Mouse (Mus musculus) intestine, embryonic 14.5 days (tissue): Measurements from ENCODE around the gene Crlf1. TPM values are rescaled to one million over a fixed set of nuclear protein-coding genes. Genes with fewer than 3 reads are reported as not detected.

Source experiments
- ATAC-seq: fragments of 200-750 bp; cut with Nextera tagmentation; replicated peaks from 2 replicates; pipeline ENCODE4 v1.8.0; 2017; ENCODE audit warnings: low read depth, moderate number of reproducible peaks, moderate TSS enrichment, moderate library complexity; ENCODE audit not compliant: low FRiP score, low TSS enrichment
- DNase-seq: peaks from one replicate; pipeline ENCODE4 v3.0.0-alpha.2; 2018; ENCODE audit warnings: low spot score
- H3K27ac ChIP-seq: fragments of 300-500 bp; sonication (generic); 2 replicates; pipeline ENCODE4 v1.5.1; 2014; ENCODE audit warnings: low read depth, mild to moderate bottlenecking, control low read depth
- H3K27me3 ChIP-seq: fragments of 300-500 bp; sonication (generic); replicated peaks from 2 replicates; pipeline ENCODE4 v1.6.1; 2014; ENCODE audit warnings: low read length, control low read depth; ENCODE audit not compliant: control insufficient read depth, insufficient read depth
- H3K36me3 ChIP-seq: fragments of 300-500 bp; sonication (generic); 2 replicates; pipeline ENCODE4 v1.6.1; 2014; ENCODE audit warnings: low read length, control low read depth; ENCODE audit not compliant: control insufficient read depth, insufficient read depth
- H3K4me1 ChIP-seq: fragments of 300-500 bp; sonication (generic); replicated peaks from 2 replicates; pipeline ENCODE4 v1.6.1; 2014; ENCODE audit warnings: low read length, control low read depth, mixed read lengths; ENCODE audit not compliant: control insufficient read depth, insufficient read depth
- H3K4me2 ChIP-seq: fragments of 300-500 bp; sonication (generic); 2 replicates; pipeline ENCODE4 v1.6.1; 2014; ENCODE audit warnings: low read length
- H3K4me3 ChIP-seq: fragments of 300-500 bp; sonication (generic); 2 replicates; pipeline ENCODE4 v1.5.1; 2014; ENCODE audit warnings: low read depth, low read length, control low read depth, mixed read lengths
- H3K9ac ChIP-seq: fragments of 300-500 bp; sonication (generic); 2 replicates; pipeline ENCODE4 v1.6.1; 2014; ENCODE audit warnings: mild to moderate bottlenecking, low read length
- H3K9me3 ChIP-seq: fragments of 300-500 bp; sonication (generic); 2 replicates; pipeline ENCODE4 v1.6.1; 2016; ENCODE audit warnings: low read length, control low read depth; ENCODE audit not compliant: control insufficient read depth
- WGBS: fragments of 180-500 bp; shearing (Covaris S2); extraction: QIAGEN DNeasy Blood & Tissue Kit; methylation state at CpG from one replicate; pipeline ENCODE4 v1.1.7; 2014; 5-methylcytosine and 5-hydroxymethylcytosine counted together
- polyA plus RNA-seq: library from polyadenylated mRNA; unstranded; fragments of >200 nt; fragmentation: Nextera tagmentation; extraction: Ambion mirVana; gene quantifications from 2 replicates; pipeline ENCODE4 v1.2.1, GENCODE M21; 2014

The Crlf1 gene
- polyA plus RNA-seq, 1 experiment from 2014 or later = 1.4 TPM

DNA sequence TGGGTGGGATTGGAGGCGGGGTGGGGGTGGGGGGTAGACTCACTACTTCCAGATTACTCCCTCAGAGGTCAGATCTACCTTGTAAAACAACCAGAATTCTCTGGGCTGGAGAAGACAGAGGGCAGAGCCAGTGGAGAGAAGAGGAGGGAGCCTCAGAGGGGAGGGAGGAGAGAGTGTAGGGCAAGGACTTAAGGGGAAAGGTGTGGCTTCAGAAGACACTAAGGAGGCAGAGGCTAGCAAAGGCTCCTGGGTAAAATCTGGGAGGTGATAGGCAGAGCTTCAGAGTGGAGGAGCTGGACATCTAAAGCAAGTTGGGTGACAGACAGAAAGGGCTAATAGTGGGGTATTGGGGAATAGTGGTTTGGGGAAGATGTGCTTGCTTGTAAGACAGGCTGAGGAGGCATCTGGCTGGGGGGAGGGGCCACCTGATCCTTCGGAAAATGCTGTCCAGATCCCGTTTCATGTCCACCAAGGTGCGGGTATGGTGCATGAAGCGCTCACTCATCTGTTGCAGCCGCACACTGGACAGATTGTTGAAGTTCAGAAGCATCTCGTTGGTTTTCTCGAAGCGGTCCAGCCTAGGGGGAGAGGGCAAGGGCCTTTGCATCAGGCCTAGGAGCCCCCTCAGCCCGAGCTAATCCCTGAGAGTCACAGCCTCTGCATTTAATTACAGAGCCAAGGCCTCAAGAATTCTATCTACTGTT lies 25.1 kb downstream of the Crlf1 start:
- DNase-seq = no peak
- Histone ChIP-seq H3K4me3 (no peak overlapping the region), H3K4me2 (no peak overlapping the region), H3K27ac (no peak overlapping the region), H3K9ac (no peak overlapping the region), H3K36me3 (peaks cover 42% of the 10 kb centered on the region), H3K4me1 (peaks cover 5% of the 10 kb centered on the region; the same call in 1 of the 2 replicates), H3K27me3 (no peaks in the 10 kb centered on the region), H3K9me3 (no peaks in the 10 kb centered on the region)
- ATAC-seq = no peak
- 71% methylated on average over 10 of the region's 10 CpGs for WGBS

DNA sequence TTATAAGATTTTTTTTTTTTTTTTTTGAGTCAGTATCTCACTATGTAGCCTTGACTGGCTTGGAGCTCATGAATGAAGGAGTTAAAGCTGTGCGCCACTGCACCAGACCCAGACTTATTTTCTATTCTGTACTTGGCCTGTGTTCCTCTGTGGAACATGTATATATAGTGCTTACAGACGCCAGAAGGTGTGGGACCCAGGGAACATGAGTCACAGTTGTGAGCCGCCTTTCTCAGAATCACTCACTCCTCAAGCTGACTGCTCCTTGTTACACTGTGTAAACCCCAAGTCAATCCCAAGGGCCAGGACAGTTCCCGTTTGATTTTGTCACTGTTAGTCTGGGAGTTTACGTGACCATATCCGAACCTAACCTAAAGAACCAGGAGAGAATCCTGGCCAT lies 26.1 kb downstream of the Crlf1 start:
- no peak for ATAC-seq
- H3K27ac ChIP-seq = no peak overlapping the region
- no peak overlapping the region for H3K4me3 ChIP-seq
- no peaks in the 10 kb centered on the region for H3K27me3 ChIP-seq
- peaks cover 5% of the 10 kb centered on the region for H3K4me1 ChIP-seq
- DNase-seq = no peak
- H3K9ac ChIP-seq = no peak overlapping the region
- no peaks in the 10 kb centered on the region for H3K9me3 ChIP-seq
- H3K4me2 ChIP-seq = no peak overlapping the region
- WGBS = 92% methylated on average over 6 of the region's 6 CpGs
- H3K36me3 ChIP-seq = peaks cover 38% of the 10 kb centered on the region

DNA sequence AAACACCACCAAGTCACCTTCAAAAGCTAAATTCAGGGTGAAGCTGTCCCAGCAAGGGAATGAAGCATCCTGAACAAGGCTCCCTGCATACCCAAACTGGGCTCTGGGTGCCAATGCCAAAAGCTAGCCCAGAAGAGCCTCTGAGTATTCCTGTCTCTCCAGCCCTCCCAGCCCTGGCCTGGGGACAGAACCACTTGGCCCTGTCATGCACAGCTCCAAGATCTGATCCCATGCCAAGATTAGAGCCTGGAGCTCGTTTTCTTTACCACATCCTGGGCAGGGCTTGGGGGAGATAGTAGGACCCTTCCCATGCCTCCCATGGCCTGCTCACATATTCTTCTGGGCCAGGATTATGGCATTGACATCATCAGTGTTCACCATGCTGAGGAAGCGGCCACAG lies 26.6 kb downstream of the Crlf1 start:
- Histone ChIP-seq H3K9ac (no peak overlapping the region), H3K4me3 (no peak overlapping the region), H3K9me3 (no peaks in the 10 kb centered on the region), H3K4me2 (no peak overlapping the region), H3K27ac (no peak overlapping the region), H3K4me1 (peaks cover 5% of the 10 kb centered on the region), H3K36me3 (peaks cover 38% of the 10 kb centered on the region), H3K27me3 (no peaks in the 10 kb centered on the region)
- no peak for DNase-seq
- 66% methylated on average over 2 of the region's 2 CpGs for WGBS
- no peak for ATAC-seq

DNA sequence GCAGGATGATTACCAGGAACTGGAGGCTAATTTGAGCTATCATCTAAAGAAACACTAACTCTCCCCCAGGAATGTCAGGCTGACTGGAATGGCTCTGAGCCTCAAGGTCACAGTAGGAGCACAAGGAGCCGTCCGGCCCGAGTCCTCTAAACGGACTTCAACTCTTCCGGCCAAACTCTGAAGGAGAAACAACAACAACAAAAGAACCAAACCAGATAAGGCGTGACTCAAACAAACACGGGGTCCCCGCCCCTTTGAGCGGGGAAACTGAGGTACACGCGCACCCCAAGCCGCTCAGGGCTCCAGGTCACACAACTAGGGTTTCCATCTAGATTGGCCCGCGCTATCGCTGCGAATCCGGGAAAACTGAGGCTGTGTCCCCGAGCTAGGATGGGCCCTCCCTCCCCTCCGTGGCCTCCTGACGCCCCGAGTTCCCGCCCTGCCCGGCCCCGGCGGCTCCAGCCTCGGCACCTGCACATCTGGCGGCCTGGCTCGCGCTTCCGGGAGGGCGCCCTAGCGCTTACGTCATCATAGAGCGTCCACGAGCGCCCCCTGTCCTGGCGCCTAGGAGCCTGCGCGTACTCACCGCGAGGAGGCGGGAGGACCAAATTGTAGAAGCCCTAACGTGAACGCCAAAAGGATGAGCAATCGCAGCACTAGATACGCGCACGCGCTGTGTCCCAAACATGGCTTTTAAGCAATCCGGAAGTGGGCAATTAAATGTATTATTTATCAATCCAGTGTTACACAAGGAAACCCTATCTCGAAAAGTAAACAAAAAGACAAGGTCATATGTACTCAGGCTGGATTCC lies 29.8 kb downstream of the Crlf1 start:
- DNase-seq (peak; percentile 96), ATAC-seq (peak; percentile 79)
- peak overlapping the region; percentile 70 for H3K9ac ChIP-seq
- H3K4me1 ChIP-seq = peaks cover 12% of the 10 kb centered on the region
- peak overlapping the region; percentile 89 for H3K27ac ChIP-seq
- peaks cover 19% of the 10 kb centered on the region for H3K36me3 ChIP-seq
- under 1% methylated on average over 51 of the region's 51 CpGs for WGBS
- H3K27me3 ChIP-seq = no peaks in the 10 kb centered on the region
- peak overlapping the region; percentile 76 for H3K4me3 ChIP-seq
- peak overlapping the region; percentile 79 for H3K4me2 ChIP-seq
- H3K9me3 ChIP-seq = no peaks in the 10 kb centered on the region

DNA sequence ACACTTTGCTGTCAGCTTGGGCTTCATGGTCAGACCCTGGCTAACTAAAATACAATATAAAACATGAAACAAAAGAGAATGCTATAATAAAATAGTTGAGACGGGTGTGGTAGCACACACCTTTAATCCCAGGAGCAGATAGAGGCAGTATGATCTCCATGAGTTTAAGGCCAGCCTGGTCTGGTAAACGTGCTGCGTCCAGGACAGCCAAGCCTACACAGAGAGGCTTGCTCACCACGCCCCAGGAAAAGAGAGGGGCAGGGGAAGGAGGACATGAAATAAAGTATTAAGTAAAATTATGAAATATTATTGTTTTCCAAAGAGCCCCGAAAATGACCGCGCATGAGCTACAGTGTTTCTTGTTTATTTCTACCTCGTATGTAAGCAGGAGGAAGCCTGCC lies 34.2 kb downstream of the Crlf1 start:
- Histone ChIP-seq H3K27ac (peak overlapping the region; percentile 90), H3K4me2 (peak overlapping the region; percentile 74), H3K36me3 (peaks cover 25% of the 10 kb centered on the region), H3K4me3 (peak overlapping the region; percentile 56), H3K9ac (peak overlapping the region; percentile 92), H3K4me1 (peaks cover 17% of the 10 kb centered on the region), H3K27me3 (no peaks in the 10 kb centered on the region), H3K9me3 (no peaks in the 10 kb centered on the region)
- 2% methylated on average over 8 of the region's 8 CpGs for WGBS
- ATAC-seq (no peak), DNase-seq (no peak)

DNA sequence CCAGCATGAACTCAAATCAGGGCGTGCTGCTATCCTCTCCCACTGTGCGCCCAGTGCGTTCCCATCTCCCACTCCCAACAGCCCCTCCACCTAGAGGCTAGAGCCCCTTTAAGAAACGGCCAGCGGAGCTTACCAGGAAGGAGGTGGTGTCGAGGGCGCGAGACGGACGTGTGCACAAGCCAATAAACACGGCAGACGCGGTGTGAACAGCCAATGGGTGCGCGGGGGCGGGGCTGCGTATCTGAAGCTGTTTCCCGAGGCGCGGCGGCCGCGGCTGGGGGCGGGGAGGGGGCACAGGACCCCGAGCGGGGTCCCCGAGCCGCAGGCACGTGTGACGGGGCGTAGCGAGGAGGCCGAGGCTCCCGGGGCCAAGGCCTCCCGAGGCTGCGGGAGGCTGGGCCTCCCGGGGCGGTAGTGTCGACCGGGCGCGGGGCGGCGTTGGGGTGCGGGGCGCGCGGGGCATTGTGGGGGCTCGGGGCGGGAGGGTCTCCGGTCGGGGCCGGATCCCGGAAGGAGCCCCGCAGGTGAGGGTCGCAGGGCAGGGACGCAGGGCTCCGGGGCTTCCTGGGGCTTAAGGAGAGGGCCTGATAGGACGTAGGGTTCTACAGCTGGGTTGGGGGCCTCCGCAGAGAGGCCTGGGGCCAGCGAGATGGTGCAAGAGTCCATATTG lies 34.7 kb downstream of the Crlf1 start, which contains the start of the genes Fkbp8 and Kxd1:
Gene Fkbp8, plus strand, starts transcription at position 213 of the 670 bp plus-strand sequence.
Gene Kxd1, minus strand, starts transcription at position 445 of the 670 bp plus-strand sequence.
- Histone ChIP-seq H3K4me1 (peaks cover 13% of the 10 kb centered on the region), H3K9ac (peak within 1 kb of the TSS; percentile 92), H3K27ac (peak within 1 kb of the TSS; percentile 90), H3K36me3 (peaks cover 30% of the 10 kb centered on the region), H3K4me2 (peak within 1 kb of the TSS; percentile 74), H3K9me3 (no peaks in the 10 kb centered on the region), H3K27me3 (no peaks in the 10 kb centered on the region), H3K4me3 (peak within 1 kb of the TSS; percentile 56)
- peak; percentile 90 for ATAC-seq
- peak; percentile 100 for DNase-seq
- under 1% methylated on average over 51 of the region's 61 CpGs for WGBS

DNA sequence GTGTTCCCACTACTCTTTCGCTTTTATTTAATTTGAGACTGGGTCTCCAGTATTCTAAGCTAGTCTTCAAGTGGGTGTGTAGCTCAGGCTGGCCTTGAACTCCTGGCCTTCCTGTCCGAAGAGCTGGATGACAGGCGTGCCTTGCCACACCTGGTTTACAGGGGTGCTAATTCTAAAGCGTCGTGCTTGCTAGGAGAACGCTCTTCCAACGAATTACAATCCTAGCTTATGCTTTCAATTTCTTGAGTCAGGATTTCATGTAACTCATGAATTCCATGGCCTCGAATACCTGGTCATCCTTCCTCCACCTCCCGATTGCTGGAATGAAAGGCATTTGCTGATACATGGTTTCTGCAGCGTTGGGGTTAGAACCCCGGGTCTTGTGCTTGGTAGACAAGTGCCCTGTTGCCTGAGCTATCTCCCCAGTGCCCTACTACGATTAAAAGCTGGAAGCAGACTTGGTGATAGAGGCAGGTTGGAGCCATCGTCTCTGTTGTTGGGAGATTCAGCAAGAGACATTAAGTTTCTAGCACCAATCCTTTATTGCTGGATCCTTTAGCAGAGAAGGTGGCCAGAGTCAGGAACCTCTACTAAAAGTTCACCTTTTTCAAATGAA lies 35.3 kb downstream of the Crlf1 start:
- Histone ChIP-seq H3K27ac (peak overlapping the region; percentile 90), H3K4me3 (peak overlapping the region; percentile 56), H3K4me2 (peak overlapping the region; percentile 70), H3K27me3 (no peaks in the 10 kb centered on the region), H3K9me3 (no peaks in the 10 kb centered on the region), H3K9ac (peak overlapping the region; percentile 92), H3K4me1 (peaks cover 13% of the 10 kb centered on the region), H3K36me3 (peaks cover 36% of the 10 kb centered on the region)
- ATAC-seq (no peak), DNase-seq (peak; percentile 57)
- 22% methylated on average over 13 of the region's 13 CpGs for WGBS

DNA sequence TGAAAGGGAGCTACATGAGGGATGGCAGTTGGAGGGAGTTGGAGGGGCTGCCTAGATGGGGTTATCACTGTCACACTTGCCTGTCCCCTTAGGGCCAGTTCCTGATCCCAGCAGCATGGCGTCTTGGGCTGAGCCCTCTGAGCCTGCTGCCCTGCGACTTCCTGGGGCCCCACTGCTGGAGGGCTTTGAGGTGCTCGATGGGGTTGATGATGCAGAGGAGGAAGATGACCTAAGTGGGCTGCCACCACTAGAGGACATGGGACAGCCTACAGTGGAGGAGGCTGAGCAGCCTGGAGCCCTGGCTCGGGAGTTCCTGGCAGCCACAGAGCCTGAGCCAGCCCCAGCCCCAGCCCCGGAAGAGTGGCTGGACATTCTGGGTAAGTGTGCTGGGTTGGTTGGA lies 36.3 kb downstream of the Crlf1 start:
- peaks cover 46% of the 10 kb centered on the region for H3K36me3 ChIP-seq
- peaks cover 13% of the 10 kb centered on the region for H3K4me1 ChIP-seq
- H3K27me3 ChIP-seq = no peaks in the 10 kb centered on the region
- no peak overlapping the region for H3K27ac ChIP-seq
- no peak overlapping the region for H3K4me3 ChIP-seq
- no peak overlapping the region for H3K4me2 ChIP-seq
- no peaks in the 10 kb centered on the region for H3K9me3 ChIP-seq
- 73% methylated on average over 5 of the region's 5 CpGs for WGBS
- H3K9ac ChIP-seq = no peak overlapping the region
- DNase-seq (no peak), ATAC-seq (no peak)
